Mouse (Mus musculus): ENCODE measurements around the gene Wdr93. TPM values are rescaled to one million over a fixed set of nuclear protein-coding genes. Genes with fewer than 3 reads are reported as not detected.

The Wdr93 gene
- polyA plus RNA-seq, 1 experiment, result 0.04 TPM

DNA sequence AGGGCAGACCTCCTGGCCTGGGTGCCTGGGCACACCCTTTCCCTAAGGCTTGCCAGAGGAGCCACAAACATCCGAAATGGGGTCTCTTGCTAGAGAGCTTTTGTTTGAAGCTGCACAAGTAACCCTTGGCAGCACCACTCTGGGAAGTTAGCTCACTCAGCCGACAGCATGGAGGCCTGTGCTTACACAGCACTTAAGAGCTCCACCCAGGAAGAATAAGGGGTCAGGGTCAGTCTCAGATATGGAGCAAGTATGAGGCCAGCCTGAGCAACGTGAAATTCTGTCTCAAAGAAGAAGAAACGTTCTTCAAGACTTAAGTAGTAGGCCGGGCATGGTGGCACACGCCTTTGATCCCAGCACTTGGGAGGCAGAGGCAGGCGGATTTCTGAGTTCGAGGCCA, 19.1 kb downstream of the Wdr93 start:
- H3K36me3 ChIP-seq (ENCODE audit: control insufficient read depth, insufficient read depth), result no peaks in the 10 kb centered on the region
- H3ac ChIP-seq (ENCODE audit: control insufficient read depth, insufficient read length, low read depth), result no peak overlapping the region
- TF ChIP-seq USF1 (IDR thresholded peaks at IDR 0.05; ENCODE audit: low read depth), result no peak
- TF ChIP-seq CTCF (IDR thresholded peaks at IDR 0.05; ENCODE audit: control insufficient read depth, insufficient read depth, insufficient read length), result no peak
- TF ChIP-seq FOSL1 (IDR thresholded peaks at IDR 0.05; ENCODE audit: insufficient read depth, low read length, poor library complexity, severe bottlenecking), result no peak
- TF ChIP-seq MAX (IDR thresholded peaks at IDR 0.05), result no peak
- TF ChIP-seq MYOG (IDR thresholded peaks at IDR 0.05; ENCODE audit: control insufficient read depth, extremely low read depth, insufficient read length), result no peak
- no peak for TF ChIP-seq CEBPB (IDR thresholded peaks at IDR 0.05; ENCODE audit: low read depth)
- TF ChIP-seq MYOD1 (IDR thresholded peaks at IDR 0.05; ENCODE audit: control insufficient read depth, insufficient read length, low read depth), result no peak
- H3K27me3 ChIP-seq (ENCODE audit: control insufficient read depth, insufficient read depth, insufficient read length), result peaks cover 8% of the 10 kb centered on the region
- no peaks in the 10 kb centered on the region for H3K79me2 ChIP-seq (ENCODE audit: control insufficient read depth, insufficient read depth)
- no peak overlapping the region for H3K4me3 ChIP-seq (ENCODE audit: insufficient read depth, poor library complexity, severe bottlenecking)
- H3K79me3 ChIP-seq (ENCODE audit: low read depth), result no peaks in the 10 kb centered on the region

GRCm38 (mm10) chr7:79765991-79766390, 23.0 kb downstream of the Wdr93 start:
- TF ChIP-seq MYOD1 (IDR thresholded peaks at IDR 0.05; ENCODE audit: control insufficient read depth, insufficient read length, low read depth) (no peak), CTCF (IDR thresholded peaks at IDR 0.05; ENCODE audit: control insufficient read depth, insufficient read depth, insufficient read length) (no peak), USF1 (IDR thresholded peaks at IDR 0.05; ENCODE audit: low read depth) (no peak), CEBPB (IDR thresholded peaks at IDR 0.05; ENCODE audit: low read depth) (no peak)
- no peaks in the 10 kb centered on the region for H3K79me3 ChIP-seq (ENCODE audit: low read depth)
- H3K27me3 ChIP-seq (ENCODE audit: control insufficient read depth, insufficient read depth, insufficient read length), result peaks cover 11% of the 10 kb centered on the region
- H3K4me3 ChIP-seq (ENCODE audit: insufficient read depth, poor library complexity, severe bottlenecking), result no peak overlapping the region
- no peak overlapping the region for H3ac ChIP-seq (ENCODE audit: control insufficient read depth, insufficient read length, low read depth)
- no peaks in the 10 kb centered on the region for H3K79me2 ChIP-seq (ENCODE audit: control insufficient read depth, insufficient read depth)
- no peaks in the 10 kb centered on the region for H3K36me3 ChIP-seq (ENCODE audit: control insufficient read depth, insufficient read depth)

DNA sequence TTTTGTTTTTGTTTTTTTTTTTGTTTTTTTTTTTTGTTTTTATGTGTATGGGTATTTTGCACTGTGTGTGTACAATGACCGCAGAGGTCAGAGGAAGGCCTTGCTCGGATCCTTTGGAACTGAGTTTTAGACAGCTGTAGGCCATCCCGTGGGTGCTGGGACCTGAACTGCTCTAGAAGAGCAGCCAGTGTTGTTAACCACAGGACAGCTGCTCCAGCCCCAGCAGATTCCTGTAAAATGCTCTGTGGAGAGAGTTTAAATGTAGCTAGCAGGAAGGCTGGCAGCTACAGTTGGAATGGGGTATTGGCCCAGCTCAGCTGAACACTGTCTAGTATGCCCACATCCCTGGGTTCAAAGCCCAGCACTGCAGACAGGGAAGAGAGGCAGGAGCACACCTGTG, 26.7 kb downstream of the Wdr93 start:
- no peak for TF ChIP-seq MYOG (IDR thresholded peaks at IDR 0.05; ENCODE audit: control insufficient read depth, extremely low read depth, insufficient read length)
- no peak for TF ChIP-seq CEBPB (IDR thresholded peaks at IDR 0.05; ENCODE audit: low read depth)
- no peak for TF ChIP-seq USF1 (IDR thresholded peaks at IDR 0.05; ENCODE audit: low read depth)
- no peak for TF ChIP-seq CTCF (IDR thresholded peaks at IDR 0.05; ENCODE audit: control insufficient read depth, insufficient read depth, insufficient read length)
- TF ChIP-seq FOSL1 (IDR thresholded peaks at IDR 0.05; ENCODE audit: insufficient read depth, low read length, poor library complexity, severe bottlenecking), result no peak
- no peak for TF ChIP-seq MAX (IDR thresholded peaks at IDR 0.05)
- no peak for TF ChIP-seq MYOD1 (IDR thresholded peaks at IDR 0.05; ENCODE audit: control insufficient read depth, insufficient read length, low read depth)
- no peak overlapping the region for H3K4me3 ChIP-seq (ENCODE audit: insufficient read depth, poor library complexity, severe bottlenecking)
- no peaks in the 10 kb centered on the region for H3K79me3 ChIP-seq (ENCODE audit: low read depth)
- H3K79me2 ChIP-seq (ENCODE audit: control insufficient read depth, insufficient read depth), result no peaks in the 10 kb centered on the region
- H3K27me3 ChIP-seq (ENCODE audit: control insufficient read depth, insufficient read depth, insufficient read length), result peaks cover 20% of the 10 kb centered on the region
- no peak overlapping the region for H3ac ChIP-seq (ENCODE audit: control insufficient read depth, insufficient read length, low read depth)
- H3K36me3 ChIP-seq (ENCODE audit: control insufficient read depth, insufficient read depth), result no peaks in the 10 kb centered on the region

DNA sequence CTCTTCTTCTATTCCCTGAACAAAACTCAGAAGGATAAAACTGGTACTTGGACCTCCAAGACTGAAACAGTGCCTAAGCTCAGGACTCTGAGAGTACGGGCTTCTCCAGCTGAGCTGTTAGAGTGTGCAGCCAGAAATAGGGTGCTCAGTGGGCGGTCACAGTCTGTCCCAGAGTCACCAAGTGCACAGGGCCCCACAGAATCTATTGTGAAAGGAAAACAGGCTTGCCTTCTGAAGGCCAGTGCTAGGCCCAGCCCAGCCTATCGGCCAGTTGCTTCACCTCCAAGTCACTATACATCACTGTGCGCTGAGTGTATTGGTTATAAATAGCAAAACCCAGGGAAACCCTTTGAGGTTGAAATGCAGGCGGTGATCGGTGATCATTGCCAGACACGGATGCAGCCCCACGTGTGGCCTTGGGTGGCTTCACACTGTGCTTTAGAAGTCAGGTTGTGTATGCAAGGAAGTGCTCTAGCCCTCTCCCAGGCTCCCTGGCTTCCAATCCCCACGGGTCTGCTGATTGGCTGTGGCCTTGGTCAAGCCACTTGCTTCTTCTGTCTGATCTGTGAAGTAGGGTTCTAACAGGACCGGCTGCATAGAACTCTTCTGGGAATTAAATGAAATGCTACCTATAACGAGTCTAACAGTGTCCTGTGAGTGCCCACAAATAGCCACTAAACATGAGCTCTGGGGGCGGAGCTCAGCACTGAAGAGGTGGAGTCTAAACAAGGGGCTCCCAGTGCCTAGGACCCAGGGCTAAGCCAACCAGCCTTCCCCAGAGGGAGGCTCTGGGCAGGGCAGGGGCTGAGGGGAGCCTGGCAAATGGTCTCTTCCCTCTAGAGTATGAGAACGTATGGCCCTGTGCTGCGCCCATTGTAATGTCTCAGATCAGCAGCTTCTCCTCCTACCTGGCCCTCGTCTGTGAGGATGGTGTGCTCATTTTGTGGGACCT, 28.9 kb downstream of the Wdr93 start:
- no peak overlapping the region for H3ac ChIP-seq (ENCODE audit: control insufficient read depth, insufficient read length, low read depth)
- H3K27me3 ChIP-seq (ENCODE audit: control insufficient read depth, insufficient read depth, insufficient read length), result peaks cover 32% of the 10 kb centered on the region
- no peak for TF ChIP-seq CEBPB (IDR thresholded peaks at IDR 0.05; ENCODE audit: low read depth)
- no peak for TF ChIP-seq USF1 (IDR thresholded peaks at IDR 0.05; ENCODE audit: low read depth)
- TF ChIP-seq CTCF (IDR thresholded peaks at IDR 0.05; ENCODE audit: control insufficient read depth, insufficient read depth, insufficient read length), result no peak
- TF ChIP-seq MYOG (IDR thresholded peaks at IDR 0.05; ENCODE audit: control insufficient read depth, extremely low read depth, insufficient read length), result no peak
- TF ChIP-seq MYOD1 (IDR thresholded peaks at IDR 0.05; ENCODE audit: control insufficient read depth, insufficient read length, low read depth), result no peak
- TF ChIP-seq FOSL1 (IDR thresholded peaks at IDR 0.05; ENCODE audit: insufficient read depth, low read length, poor library complexity, severe bottlenecking), result no peak
- H3K36me3 ChIP-seq (ENCODE audit: control insufficient read depth, insufficient read depth), result no peaks in the 10 kb centered on the region
- H3K79me2 ChIP-seq (ENCODE audit: control insufficient read depth, insufficient read depth), result no peaks in the 10 kb centered on the region
- no peaks in the 10 kb centered on the region for H3K79me3 ChIP-seq (ENCODE audit: low read depth)
- H3K4me3 ChIP-seq (ENCODE audit: insufficient read depth, poor library complexity, severe bottlenecking), result no peak overlapping the region

DNA sequence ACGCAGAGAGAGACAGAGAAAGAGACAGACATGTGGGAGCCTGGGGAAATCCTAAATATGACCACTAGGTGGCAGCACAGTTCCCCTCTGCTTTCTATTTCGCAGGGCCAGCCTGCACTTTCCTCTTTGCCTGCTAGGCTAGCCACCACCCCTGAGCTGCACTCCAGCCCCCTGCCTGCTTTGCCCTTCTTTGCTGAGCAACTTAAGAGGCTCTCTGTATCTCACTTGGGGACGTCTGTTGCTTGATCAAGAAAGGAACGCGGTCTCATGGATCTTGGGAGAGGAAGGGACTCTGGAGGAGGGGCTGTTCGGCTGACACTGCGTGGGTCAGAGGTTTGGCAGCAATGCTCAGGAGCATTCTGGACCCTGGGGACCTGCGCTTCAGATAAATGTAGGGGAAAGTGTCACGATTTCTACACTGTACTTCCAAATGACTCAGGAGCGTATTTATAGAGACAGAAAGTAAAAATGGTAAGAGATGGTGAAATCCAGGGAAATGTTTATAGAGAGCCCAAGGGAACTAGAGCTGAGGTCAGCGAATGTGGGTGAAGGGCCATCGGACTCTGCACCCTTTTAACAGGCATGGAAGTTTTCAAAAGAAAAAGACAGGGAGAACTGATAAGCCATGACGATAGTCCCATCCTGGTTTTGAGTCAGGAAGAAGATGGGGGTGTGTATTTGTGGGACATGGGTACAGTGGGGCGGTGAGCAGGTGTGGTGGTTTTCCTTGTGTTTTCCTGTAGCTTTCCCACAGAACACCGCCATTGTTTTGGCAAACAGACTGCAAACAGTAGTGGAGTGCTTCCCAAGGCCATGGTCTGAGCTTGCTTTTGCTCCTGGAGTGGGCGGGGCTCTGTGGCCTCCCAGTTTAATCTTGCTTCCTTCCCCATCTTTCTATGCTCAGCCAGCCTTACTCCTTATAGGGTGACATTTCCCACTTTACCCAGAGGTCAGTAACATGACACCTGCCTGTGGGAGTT, 38.0 kb downstream of the Wdr93 start:
- peak overlapping the region; percentile 42 for H3ac ChIP-seq (ENCODE audit: control insufficient read depth, insufficient read length, low read depth)
- H3K79me3 ChIP-seq (ENCODE audit: low read depth), result no peaks in the 10 kb centered on the region
- H3K79me2 ChIP-seq (ENCODE audit: control insufficient read depth, insufficient read depth), result no peaks in the 10 kb centered on the region
- H3K36me3 ChIP-seq (ENCODE audit: control insufficient read depth, insufficient read depth), result no peaks in the 10 kb centered on the region
- peaks cover 6% of the 10 kb centered on the region for H3K27me3 ChIP-seq (ENCODE audit: control insufficient read depth, insufficient read depth, insufficient read length)
- H3K4me3 ChIP-seq (ENCODE audit: insufficient read depth, poor library complexity, severe bottlenecking), result peak overlapping the region; percentile 14
- no peak for TF ChIP-seq USF1 (IDR thresholded peaks at IDR 0.05; ENCODE audit: low read depth)
- no peak for TF ChIP-seq MAX (IDR thresholded peaks at IDR 0.05)
- TF ChIP-seq FOSL1 (IDR thresholded peaks at IDR 0.05; ENCODE audit: insufficient read depth, low read length, poor library complexity, severe bottlenecking), result no peak
- no peak for TF ChIP-seq MYOD1 (IDR thresholded peaks at IDR 0.05; ENCODE audit: control insufficient read depth, insufficient read length, low read depth)
- no peak for TF ChIP-seq MYOG (IDR thresholded peaks at IDR 0.05; ENCODE audit: control insufficient read depth, extremely low read depth, insufficient read length)
- peak; percentile 78 for TF ChIP-seq CTCF (IDR thresholded peaks at IDR 0.05; ENCODE audit: control insufficient read depth, insufficient read depth, insufficient read length)
- peak; percentile 50 for TF ChIP-seq CEBPB (IDR thresholded peaks at IDR 0.05; ENCODE audit: low read depth)
